Mouse (Mus musculus): ENCODE results near the gene Dcdc2a. TPM values are rescaled to one million over a fixed set of nuclear protein-coding genes. Genes with fewer than 3 reads are reported as not detected.
A peak's percentile ranks its signal among the peaks of the same experiment; 100 is the strongest.

Dcdc2a gene
- 10 to 100 TPM in 1 of 2 experiments, 1 to 10 TPM in 1; 9.5 to 10.4 TPM for total RNA-seq (2021)
- long read RNA-seq, experiment 1, full-length matches to known transcripts = 3 of 4 reads
- long read RNA-seq, experiment 1, partial matches to known transcripts = 0 of 4 reads
- long read RNA-seq, experiment 1, other reads (novel, unspliced or antisense) = 1 of 4 reads
- long read RNA-seq, experiment 2, full-length matches to known transcripts = 5 of 9 reads
- long read RNA-seq, experiment 2, partial matches to known transcripts = 0 of 9 reads
- long read RNA-seq, experiment 2, other reads (novel, unspliced or antisense) = 4 of 9 reads

DNA sequence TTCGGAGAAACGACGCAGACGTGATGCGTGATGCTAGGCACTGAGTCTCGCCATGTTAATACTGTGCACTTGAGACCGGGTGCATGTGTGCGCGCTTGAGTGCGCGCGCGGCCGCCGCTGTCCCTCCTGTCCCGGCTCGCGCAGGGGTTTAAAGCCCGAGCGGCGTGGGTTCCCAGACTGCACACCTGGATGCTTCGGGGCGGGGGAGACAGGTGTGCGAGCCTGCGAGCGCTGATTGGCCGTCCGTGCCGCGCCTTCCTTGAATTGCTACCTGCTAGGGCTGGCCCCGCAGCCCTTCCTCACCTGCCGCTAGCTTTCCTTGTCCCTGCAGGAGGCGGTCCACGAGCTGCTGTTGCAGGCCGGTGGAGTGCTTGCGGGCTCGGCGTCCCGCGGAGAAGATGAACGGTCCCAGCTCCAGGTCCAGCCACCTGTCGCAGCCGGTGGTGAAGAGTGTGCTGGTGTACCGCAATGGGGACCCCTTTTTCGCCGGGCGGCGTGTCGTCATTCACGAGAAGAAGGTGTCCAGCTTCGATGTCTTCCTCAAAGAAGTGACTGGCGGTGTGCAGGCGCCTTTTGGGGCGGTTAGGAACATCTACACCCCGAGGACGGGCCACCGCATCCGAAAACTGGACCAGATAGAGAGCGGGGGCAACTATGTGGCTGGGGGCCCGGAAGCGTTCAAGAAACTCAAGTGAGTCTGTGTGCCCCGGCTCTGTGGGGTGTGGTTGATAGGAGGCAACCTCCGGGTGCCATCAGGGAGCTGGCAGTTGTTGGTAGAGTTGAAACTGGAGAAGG lies at the start of gene Dcdc2a:
Gene Dcdc2a (plus strand): TSS at position 132 of the 795 bp plus-strand sequence.
- no peak for DNase-seq (ENCODE audit: low spot score in 2 of 2)

DNA sequence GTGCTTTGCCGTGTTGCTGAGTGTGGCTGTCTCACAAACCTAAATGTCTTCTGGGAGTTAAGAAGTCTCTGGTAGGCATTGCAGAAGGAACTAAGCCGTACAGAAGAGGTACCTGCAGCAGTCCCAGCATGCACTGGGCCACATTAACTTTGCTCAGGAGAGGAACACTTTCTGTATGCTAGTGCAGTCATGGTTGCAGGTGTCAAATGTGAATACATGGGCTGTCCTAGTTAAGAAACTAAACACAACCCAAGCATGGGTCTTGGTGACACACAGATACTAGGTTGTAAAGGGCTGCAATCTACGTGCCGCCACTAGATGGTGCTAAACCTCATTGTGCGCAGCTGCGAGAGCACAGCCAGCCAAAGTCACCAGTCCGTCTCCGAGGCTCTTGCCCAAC lies 48.7 kb upstream of the Dcdc2a start:
- no peak for DNase-seq (ENCODE audit: low spot score in 2 of 2)

DNA sequence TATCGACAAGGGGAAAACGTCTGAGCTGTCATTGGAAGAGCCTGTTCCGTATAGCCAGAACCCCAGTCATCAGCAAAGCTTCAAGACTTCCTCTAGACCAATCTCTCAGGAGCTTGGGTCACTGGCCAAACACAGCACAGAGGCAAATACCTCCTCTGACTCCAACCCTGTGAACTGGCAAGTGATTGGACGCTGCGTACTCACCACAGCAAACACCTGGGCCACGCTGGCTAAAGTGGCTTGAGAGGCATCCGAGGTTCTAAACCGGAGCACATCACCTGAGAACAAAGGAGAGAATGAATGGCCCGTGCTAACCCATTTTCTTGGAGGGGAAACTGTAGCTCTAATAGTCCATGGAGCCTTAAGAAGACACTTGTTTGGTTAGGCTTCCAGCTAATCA lies 37.5 kb upstream of the Dcdc2a start:
- DNase-seq (ENCODE audit: low spot score in 2 of 2) = no peak

DNA sequence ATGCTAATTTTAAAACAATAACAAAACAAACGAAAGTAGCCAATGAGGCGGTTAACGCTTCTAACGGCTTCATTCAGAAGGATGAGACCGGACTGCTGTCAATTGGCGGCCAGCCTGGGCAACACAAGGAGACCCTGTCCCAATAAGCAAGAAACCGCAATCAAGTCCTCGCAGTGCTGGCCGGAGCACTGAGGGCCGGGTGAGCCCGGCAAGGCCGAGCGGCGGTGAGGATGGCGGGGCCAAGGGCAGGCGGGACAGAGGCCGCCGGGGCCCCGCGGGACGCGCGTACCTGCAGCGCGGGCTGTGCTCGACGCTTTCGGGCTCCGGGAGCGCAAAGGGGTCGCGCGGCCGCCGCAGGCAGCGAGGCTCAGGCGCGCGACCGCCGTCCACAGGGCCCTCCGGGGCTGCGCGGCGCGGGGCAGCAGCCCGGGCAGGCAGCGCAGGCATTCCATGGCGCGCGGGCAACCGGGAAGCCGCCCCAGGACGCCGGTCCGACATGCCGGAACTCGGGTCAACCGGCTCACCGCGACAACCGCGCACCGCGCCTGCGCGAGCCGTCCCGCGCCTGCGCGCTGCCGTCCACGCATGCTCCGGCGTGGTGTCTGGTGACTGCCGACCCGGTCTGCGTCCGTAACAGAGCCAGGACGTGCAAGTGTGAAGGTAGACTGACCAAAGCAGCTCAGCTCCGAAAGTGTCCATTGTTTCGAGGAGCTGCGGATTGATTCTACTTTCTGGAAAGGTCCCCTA lies 35.8 kb upstream of the Dcdc2a start, which contains the start of gene Mrs2:
Gene Mrs2 (minus strand): TSS at position 587 of the 747 bp plus-strand sequence.
- peak; percentile 81 to 90 for DNase-seq (ENCODE audit: low spot score in 2 of 2)

DNA sequence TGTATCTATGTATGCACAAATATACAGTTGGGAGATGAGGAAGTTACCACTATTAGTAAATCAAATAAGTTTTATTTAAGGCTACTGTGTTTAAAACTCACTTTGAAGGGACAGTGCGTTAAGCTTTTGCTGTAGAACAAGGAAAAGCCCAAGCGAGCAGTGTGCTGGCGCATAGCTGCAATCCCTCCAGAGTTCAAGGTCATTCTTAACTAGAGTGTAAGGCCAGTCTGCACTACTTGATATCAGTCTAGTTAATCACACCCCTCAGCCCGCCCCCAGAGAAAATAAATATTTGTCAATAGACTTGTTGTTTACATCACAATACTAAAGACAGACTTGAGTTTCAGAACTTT lies 35.3 kb upstream of the Dcdc2a start:
- no peak for DNase-seq (ENCODE audit: low spot score in 2 of 2)

DNA sequence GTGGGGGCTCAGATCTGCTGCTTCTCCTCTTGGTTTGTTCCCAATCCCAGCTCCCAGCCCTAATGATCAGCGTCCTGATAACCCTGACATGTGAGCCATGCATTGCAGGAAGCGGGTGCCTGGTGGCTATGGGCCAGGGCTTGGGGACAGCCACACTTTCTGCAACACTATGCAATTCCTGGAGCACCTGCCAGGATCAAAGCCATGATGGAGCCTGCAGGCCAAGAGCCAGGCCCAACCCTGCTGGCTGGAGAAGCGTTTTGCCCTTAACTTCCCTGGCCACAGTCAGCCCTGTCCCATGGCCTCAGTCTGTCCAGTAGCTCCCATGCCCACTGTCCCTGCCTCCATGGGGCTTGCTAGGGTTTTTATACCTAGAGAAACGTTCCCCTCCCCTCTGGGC lies 33.4 kb upstream of the Dcdc2a start:
- no peak for DNase-seq (ENCODE audit: low spot score in 2 of 2)

DNA sequence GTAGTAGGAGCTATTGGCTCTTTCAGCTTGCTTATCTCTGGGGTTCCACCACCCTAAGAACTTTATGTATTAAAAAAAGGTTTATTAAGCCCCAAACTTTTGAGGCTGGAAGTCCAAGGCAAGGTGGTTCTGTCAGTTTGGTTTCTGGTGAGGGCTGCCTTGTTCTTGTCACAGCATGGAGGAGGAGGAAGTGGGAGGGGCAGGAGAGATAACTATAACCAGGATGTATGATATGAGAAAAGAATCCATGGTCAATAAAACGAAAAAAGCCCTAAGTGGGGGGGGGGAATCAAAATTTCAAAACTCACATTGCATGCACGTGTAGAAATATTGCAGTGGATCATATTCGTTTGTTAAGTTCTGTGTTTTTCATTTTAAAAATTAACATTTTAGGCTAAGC lies 32.7 kb upstream of the Dcdc2a start:
- DNase-seq (ENCODE audit: low spot score in 2 of 2) = no peak

DNA sequence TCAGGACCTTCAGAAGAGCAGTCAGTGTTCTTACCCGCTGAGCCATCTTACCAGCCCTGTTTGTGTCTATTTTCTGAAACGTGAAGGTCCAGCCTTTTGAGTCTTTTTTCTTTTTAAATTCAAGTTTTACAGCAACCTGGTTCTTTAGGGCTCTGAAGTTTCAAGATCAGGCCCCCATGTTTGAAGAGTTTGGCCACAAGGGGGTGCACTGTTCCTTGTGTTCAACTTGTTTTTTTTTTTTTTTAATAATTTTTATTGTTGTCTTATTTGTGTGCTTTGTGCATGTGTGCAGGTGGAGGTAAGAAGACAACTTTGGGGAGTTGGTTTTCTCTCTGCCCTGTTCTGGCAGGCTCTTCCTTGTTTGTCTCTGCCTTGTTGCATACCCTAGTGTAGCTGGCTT lies 31.1 kb upstream of the Dcdc2a start:
- no peak for DNase-seq (ENCODE audit: low spot score in 2 of 2)

DNA sequence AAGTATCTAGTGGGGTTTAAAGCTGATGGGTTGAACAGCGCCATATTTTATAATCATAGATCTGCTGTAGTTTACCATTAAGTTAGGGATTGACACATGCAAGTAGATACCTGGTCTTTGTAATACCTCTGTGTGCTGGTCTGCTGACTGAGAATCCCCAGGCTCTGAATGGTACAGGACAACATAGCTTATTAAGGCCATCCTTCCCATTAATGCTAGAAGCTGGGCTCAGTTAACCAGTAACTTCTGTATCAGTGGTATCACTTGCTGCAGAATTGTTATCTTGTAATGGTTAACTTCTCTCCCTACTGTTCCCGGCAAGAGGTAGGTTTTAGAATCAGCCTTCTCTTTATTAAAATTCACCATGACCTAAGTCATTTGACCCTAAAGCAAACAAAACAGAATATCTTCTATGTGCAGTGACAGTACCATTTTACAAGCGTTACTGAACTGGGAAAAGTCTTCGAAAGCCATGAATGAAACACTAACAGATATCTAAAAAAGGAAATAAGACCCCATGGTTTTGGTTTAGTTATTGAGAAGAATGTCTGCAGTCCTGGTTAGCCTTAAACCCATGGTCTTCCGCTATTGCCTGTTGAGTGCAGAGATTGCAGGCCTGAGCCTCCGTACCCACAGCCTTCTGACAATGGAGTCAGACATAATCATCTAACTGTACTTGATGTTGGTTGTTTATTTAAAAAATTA lies 29.2 kb upstream of the Dcdc2a start:
- DNase-seq (ENCODE audit: low spot score in 2 of 2) = no peak

DNA sequence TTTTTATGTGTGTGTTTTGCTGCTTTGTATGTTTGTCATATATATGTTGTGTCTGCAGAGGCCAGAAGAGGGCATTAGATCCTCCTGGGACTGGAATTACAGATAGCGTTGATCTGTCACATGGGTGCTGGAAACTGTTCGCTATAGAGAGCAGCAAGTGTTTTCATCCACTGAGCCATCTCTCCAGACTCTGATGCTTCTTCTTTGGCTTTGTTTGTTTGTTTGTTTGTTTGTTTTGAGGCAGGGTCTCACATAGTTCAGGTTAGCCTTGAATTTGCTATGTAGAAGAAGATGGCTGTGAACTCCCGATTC lies 28.7 kb upstream of the Dcdc2a start:
- no peak for DNase-seq (ENCODE audit: low spot score in 2 of 2)

DNA sequence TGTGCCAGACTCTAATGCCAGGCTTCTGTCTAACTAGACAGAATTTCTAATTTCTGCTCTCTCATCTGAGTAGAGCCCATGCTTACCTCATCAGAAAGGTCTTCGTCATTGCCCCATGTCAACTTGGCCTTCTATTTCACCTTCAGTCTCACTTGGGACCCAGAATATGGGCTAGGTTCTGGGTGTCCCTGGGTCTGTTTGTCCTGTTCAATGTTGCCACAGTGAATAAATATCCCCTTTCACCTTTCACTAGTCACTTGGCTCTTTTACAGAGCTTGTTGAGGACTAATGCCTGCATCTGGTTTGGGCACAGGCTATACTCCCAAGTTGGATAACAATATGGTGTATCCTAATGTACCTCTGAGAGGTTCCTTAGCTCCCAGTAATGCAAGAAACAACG lies 16.3 kb upstream of the Dcdc2a start:
- no peak for DNase-seq (ENCODE audit: low spot score in 2 of 2)

DNA sequence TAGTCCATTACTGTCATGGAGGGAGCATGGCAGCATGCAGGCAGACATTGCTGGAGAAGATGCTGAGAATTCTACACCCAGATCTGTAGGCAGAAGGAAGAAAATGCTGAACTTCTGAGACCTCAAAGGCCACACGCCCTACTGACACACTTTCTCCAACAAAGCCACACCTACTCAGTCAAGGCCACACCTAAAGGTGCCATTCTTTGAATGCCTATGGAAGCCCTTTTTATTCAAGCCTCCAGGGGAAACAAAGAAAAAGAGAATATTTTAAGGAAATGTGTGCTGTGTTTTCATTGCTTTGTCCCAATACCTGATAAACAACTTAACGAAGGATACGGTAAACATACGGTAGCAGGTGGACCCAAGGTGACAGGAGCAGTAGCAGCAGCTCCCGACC lies 3.1 kb upstream of the Dcdc2a start:
- DNase-seq (ENCODE audit: low spot score in 2 of 2) = no peak

DNA sequence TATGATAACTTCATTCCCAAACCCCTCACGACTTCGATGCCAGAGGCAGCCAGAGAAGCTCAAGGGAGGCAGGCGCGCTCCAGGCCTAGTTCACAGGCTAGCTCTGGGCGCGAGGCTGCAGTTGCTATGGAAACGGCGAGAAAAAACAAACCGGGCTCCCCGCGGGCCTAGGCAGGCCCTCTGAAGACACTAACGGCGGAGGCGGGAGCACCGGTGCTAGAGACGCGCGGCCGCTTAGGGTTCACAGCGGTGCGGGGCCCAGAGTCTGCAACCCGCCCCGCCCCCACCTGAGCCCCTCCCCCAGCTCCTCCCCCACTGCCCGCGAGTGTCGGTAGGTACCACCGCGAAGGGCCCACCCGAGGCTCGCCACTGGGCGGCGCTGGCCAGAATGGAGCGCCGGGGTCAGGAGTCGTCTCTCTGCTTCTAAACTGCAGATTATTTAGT lies 671 bp upstream of the Dcdc2a start:
- DNase-seq (ENCODE audit: low spot score in 2 of 2) = peak; percentile 63 to 68

DNA sequence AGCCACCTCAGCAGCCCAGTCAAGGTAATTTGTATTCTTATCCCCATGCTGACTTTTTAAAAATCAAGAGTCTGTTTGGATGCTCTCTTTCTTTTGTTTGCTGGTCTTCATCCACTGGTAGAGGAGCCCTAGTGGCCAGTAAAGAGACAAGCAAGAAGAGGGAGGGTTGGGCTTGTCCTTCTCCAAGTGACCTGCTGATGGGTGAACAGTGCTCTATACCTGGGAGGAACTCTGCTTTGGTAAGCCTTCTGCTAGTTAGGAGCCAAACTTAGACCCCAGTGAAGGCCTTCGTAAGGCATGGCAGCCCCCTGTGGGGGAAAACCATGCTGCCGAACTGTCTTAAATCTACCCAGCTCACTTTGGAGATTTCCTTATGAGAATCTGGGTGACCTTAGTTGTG lies 10.9 kb downstream of the Dcdc2a start:
- no peak for DNase-seq (ENCODE audit: low spot score in 2 of 2)

DNA sequence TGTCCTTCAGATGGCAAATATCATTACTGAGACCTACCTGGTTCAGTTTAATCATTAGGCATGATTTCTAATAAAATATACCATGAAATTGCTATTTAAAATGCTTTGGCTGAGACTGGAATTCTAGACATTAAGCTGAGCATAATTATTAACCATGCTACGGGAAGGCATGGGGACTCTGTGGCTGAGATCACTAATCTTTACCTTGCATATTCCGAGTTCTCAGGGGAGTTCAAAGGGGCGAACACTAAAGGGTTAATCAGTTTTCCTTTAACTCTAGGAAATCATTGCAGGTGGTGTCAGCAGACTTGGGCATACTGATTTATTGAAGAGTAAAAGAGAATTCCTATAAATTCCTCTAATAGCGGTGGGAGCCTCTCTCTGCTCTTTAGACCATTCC lies 11.4 kb downstream of the Dcdc2a start:
- no peak for DNase-seq (ENCODE audit: low spot score in 2 of 2)

DNA sequence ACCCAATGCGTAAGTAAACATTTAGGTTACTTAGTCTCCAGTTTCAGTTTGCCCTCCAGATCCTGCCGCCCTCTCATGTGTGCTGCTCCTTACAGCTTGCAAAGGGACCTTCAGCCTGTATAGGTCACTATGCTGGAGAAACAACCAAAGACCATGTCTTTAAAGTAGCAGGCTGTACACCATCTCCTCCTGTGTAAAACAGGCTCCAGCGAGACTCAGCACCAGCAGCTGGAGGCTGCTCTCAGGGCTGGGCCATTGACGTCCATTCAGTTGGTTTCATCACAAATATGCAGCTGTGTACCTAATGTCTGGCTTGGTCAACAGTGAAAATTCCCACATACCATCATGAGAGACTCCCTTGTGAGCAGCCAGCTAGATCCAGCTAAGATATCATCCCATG lies 14.0 kb downstream of the Dcdc2a start:
- no peak for DNase-seq (ENCODE audit: low spot score in 2 of 2)

DNA sequence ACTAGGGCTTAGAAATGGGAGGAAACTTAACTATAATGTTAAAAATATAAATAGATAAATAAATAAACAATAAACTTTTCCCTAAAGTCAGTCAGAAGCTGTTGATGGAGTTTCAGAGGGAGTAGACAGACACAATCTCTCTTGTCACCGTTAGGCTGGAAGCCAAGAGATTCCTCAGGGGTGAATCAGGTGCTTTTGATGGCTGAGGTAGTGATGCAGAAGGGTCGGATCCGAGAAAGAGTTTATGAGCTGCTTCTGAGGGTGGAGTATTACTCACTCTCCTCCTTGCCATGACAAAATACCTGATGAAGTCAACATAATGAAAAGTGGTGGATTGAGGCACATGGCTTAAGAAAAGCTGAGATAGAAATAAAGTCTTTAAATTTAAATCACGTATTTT lies 15.0 kb downstream of the Dcdc2a start:
- DNase-seq (ENCODE audit: low spot score in 2 of 2) = no peak

DNA sequence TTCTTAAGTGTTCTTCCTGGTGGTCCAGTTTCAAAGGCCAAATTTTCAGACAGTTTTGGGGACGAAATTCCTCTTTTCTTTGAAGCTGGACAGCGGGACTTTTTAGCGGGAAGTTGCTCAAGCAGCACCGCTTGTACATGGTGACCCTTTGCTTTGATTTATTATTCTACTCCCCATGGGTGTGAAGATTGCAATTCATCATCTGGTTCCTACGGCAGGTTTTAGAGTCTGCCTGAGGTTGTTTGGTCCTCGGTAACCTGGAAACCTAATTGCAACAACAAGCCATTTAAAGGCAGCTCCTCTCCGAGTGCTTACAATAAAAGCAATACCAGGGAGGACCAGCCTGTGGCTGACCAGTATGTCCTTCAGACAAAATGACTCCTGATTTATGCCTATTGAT lies 21.5 kb downstream of the Dcdc2a start:
- DNase-seq (ENCODE audit: low spot score in 2 of 2) = no peak

DNA sequence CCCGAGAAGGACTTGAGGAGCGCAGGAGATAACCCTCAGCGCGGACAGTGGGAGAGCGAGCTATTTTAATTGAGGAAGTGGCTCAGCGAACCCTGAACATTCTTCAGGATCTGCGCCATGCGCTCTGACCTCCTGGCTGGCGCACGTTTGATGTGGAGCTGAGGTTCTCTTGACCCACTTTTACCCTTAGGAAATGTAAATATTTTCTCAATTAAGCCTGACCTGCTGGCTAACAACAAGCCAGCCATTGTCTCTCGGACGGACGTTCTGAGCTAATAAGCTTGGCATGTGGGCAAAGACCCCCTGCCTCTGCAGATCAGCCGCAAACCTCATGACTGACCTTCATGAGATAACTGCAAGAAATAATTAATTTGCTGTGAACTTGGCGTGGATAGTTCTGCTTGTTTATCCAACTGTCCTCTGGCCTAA lies 27.4 kb downstream of the Dcdc2a start:
- DNase-seq (ENCODE audit: low spot score in 2 of 2) = no peak

DNA sequence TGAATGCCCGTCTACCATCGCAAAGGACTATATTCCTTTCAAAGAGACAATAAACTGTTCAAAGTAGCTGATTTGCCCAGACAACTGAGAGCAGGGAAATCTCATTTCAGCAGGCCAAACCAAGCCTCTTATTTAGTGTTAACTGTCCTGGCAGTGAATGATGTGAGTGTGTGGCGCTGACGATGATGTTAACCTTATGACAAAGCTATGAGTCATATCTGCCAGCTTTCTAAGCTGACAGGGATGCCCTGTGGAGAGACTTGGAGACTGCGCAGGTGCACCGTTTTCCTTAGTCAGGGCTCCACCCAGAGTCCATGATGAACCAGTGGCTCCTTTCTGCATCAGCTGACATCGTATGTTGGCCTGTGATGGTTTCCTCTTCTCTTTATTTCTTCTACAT lies 29.3 kb downstream of the Dcdc2a start:
- DNase-seq (ENCODE audit: low spot score in 2 of 2) = no peak

DNA sequence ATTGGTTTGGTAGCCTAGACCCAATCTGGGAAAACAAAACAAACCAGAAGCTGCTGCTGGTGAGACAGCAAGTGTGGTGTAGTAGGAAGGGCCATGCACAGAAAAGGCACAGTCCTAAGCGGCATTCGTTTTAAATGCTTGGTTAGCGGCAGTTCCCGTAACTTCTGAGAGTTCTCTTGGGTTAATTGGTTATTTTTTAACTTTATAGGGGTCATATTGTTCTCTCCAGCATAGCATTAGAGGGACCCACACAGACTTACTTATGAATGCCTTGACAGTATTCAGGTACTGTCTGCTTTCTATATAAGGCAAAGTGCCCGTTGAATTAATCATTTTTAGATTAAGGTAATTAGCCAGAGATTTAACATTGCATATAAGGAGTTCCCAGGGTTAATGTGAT lies 35.5 kb downstream of the Dcdc2a start:
- DNase-seq (ENCODE audit: low spot score in 2 of 2) = no peak

DNA sequence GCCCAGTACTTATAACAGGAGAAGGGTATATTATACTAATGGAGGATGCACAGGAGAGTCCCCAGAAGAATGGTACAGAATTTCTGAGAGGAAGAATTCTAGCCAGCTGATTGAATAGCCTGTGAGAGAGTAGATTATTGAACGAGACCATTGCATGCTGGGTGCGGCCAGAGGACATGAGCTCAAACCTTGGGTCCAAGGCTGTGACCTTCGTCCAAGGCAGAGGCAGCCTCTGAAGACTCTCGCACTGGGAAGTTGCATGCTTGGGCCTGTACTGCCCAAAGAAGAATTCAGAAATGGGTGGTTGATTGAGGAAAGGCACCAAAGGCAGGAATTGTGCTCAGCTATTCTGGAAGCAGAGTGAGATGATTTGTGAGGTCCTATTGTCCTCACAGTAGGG lies 38.0 kb downstream of the Dcdc2a start:
- DNase-seq (ENCODE audit: low spot score in 2 of 2) = no peak
